Mouse (Mus musculus): ENCODE data around the gene Egfr. TPM values are rescaled to one million over a fixed set of nuclear protein-coding genes. Genes with fewer than 3 reads are reported as not detected.

The Egfr gene
- 30.3 TPM for polyA plus RNA-seq (2014; fragmentation: Illumina TruSeq; extraction: RNeasy Lipid Tissue Mini Kit (QIAGEN cat#74804); ENCODE audit: low read depth, low replicate concordance)

DNA sequence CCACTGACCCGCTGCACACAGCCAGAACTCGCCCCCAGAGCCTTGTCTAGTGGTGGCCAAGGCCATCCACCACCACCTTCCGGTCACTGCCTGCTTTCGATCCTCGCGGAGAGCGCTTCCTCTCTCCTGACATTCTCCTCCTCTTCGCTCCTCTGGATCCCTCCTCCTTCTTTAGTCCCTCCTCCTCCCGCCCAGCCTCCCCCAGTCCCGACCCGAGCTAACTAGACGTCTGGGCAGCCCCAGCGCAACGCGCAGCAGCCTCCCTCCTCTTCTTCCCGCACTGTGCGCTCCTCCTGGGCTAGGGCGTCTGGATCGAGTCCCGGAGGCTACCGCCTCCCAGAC is at the start of gene Egfr:
Egfr (plus strand) TSS at position 197 of the 342 bp plus-strand sequence.

DNA sequence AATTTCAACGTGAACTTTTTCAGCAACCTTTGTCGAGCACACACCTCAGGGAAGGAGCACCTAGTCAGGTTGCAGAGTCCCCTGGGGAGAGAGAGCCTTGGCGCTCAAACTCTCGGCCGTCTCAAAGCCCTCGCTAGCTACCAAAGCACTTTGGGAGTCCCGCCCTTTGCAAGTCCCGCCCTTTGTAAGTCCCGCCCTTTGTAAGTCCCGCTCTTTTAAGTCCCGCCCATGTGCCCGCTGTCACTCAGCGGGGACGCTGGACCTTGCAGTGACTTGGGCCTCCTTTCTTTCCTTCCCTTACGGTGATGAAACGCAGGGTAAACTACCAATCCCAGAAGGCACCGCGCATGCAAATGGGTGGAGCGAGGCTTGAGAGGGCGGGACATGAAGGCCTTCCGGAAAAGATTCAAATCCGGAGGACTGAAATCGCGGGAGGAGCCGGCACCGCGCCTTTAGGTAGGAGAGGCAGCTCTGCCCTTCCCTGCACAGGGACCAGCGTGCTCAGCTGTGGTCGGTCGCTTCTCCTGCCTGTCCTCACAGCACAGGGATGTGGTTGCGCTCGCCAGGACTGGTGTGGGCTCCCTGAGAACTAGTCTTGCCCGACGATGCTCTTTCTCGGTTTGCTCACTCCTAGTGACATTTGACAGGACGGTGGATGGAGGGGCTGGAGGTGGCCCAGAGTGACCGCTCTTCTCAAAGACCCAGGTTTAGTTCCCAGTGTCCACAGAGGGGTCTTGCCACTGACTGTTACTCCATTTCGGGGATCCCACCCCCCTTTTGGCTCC is 199.2 kb downstream of the Egfr start, which contains the start of gene Fbxo48:
Fbxo48 (plus strand) TSS at position 400 of the 785 bp plus-strand sequence.

Other genes starting within 250 kb of the Egfr start
- gene Sec61g, start 243.7 kb upstream of the Egfr start, polyA plus RNA-seq (2014; fragmentation: Illumina TruSeq; extraction: RNeasy Lipid Tissue Mini Kit (QIAGEN cat#74804); ENCODE audit: low read depth, low replicate concordance) = 25.7 TPM
- gene Fbxo48, start 199.2 kb downstream of the Egfr start, polyA plus RNA-seq (2014; fragmentation: Illumina TruSeq; extraction: RNeasy Lipid Tissue Mini Kit (QIAGEN cat#74804); ENCODE audit: low read depth, low replicate concordance) = 6.8 TPM